Mouse (Mus musculus) ES-Bruce4 (cell line): ENCODE measurements around the gene C1rb. TPM values are rescaled to one million over a fixed set of nuclear protein-coding genes. Genes with fewer than 3 reads are reported as not detected.
"Not testable (repeated sequence)": the region's sequence is repeated elsewhere in the genome, so short reads cannot be mapped to it uniquely, and the experiment has no call there.

Experiments
- H3K27ac ChIP-seq: 2 replicates; pipeline ENCODE4 v1.5.1; 2012; ENCODE audit warnings: low read length, inconsistent platforms; ENCODE audit not compliant: insufficient read depth
- H3K27me3 ChIP-seq: 2 replicates; pipeline ENCODE4 v1.6.1; 2012; ENCODE audit warnings: mild to moderate bottlenecking, low read length, inconsistent platforms; ENCODE audit not compliant: control insufficient read depth, poor library complexity, insufficient read depth, severe bottlenecking
- H3K36me3 ChIP-seq: 2 replicates; pipeline ENCODE4 v1.6.1; 2012; ENCODE audit warnings: inconsistent platforms, mild to moderate bottlenecking, low read length, moderate library complexity; ENCODE audit not compliant: control insufficient read depth, poor library complexity, insufficient read depth, severe bottlenecking
- H3K4me1 ChIP-seq: one replicate; pipeline ENCODE4 v1.8.1; 2011; ENCODE audit warnings: low read length; ENCODE audit not compliant: control insufficient read depth, insufficient read depth
- H3K4me3 ChIP-seq: 2 replicates; pipeline ENCODE4 v1.5.1; 2011; ENCODE audit warnings: low read depth, mild to moderate bottlenecking, low read length
- H3K9ac ChIP-seq: 2 replicates; pipeline ENCODE4 v1.6.1; 2012; ENCODE audit warnings: low read depth, mild to moderate bottlenecking, inconsistent platforms; ENCODE audit not compliant: poor library complexity, severe bottlenecking
- H3K9me3 ChIP-seq: replicated peaks from 2 replicates; pipeline ENCODE4 v1.6.1; 2012; ENCODE audit warnings: mild to moderate bottlenecking, low read length, inconsistent platforms; ENCODE audit not compliant: control insufficient read depth, poor library complexity, insufficient read depth, severe bottlenecking
- CTCF ChIP-seq: IDR thresholded peaks from one replicate; pipeline ENCODE4 v1.8.1; 2011; ENCODE audit warnings: low read depth, low read length
- EP300 ChIP-seq: IDR thresholded peaks from 2 replicates; pipeline ENCODE4 v1.6.1; 2011; ENCODE audit warnings: low read depth, low read length; ENCODE audit not compliant: insufficient read depth
- POLR2A ChIP-seq: IDR thresholded peaks from one replicate; pipeline ENCODE4 v1.8.1; 2011; ENCODE audit warnings: low read length; ENCODE audit not compliant: insufficient read depth
- polyA plus RNA-seq: library from polyadenylated mRNA; stranded (reverse); fragments of >200 nt; gene quantifications from 2 replicates; pipeline ENCODE4 v1.2.4, GENCODE M21; 2011; ENCODE audit warnings: low read depth; ENCODE audit not compliant: missing spikeins, insufficient read depth, insufficient read length

C1rb gene
- polyA plus RNA-seq, 1 experiment, result not detected

- Histone ChIP-seq H3K9me3 (peaks cover 14% of the 10 kb centered on the region), H3K4me3 (no peak overlapping the region), H3K27me3 (no peaks in the 10 kb centered on the region), H3K36me3 (no peaks in the 10 kb centered on the region), H3K9ac (no peak overlapping the region), H3K4me1 (no peaks in the 10 kb centered on the region), H3K27ac (no peak overlapping the region)
- no peak for TF ChIP-seq EP300
- TF ChIP-seq CTCF, result no peak
These were observed 22.1 kb downstream of the C1rb start for GRCm38 (mm10) chr6:124592186-124592700.

- TF ChIP-seq POLR2A, result no peak
- TF ChIP-seq EP300, result no peak
- TF ChIP-seq CTCF, result no peak
- Histone ChIP-seq H3K27ac (no peak overlapping the region), H3K9me3 (peaks cover 14% of the 10 kb centered on the region), H3K27me3 (no peaks in the 10 kb centered on the region), H3K9ac (no peak overlapping the region), H3K36me3 (no peaks in the 10 kb centered on the region), H3K4me1 (no peaks in the 10 kb centered on the region), H3K4me3 (no peak overlapping the region)
These were observed 23.0 kb downstream of the C1rb start for GRCm38 (mm10) chr6:124593121-124593520.

GRCm38 (mm10) chr6:124602031-124602430, 31.9 kb downstream of the C1rb start:
- TF ChIP-seq EP300, result no peak
- TF ChIP-seq CTCF, result no peak
- TF ChIP-seq POLR2A, result no peak
- H3K4me1 ChIP-seq, result no peaks in the 10 kb centered on the region
- no peaks in the 10 kb centered on the region for H3K27me3 ChIP-seq

GRCm38 (mm10) chr6:124625612-124626011, 55.5 kb downstream of the C1rb start:
- no peak overlapping the region for H3K27ac ChIP-seq
- H3K4me3 ChIP-seq, result no peak overlapping the region
- TF ChIP-seq POLR2A (no peak), EP300 (no peak)
- no peaks in the 10 kb centered on the region for H3K36me3 ChIP-seq
- no peaks in the 10 kb centered on the region for H3K4me1 ChIP-seq
- H3K9ac ChIP-seq, result no peak overlapping the region
- peaks cover 6% of the 10 kb centered on the region for H3K9me3 ChIP-seq
- H3K27me3 ChIP-seq, result no peaks in the 10 kb centered on the region

More at GRCm38 (mm10) chr6:124602031-124602430, 31.9 kb downstream of the C1rb start:
- no peak overlapping the region for H3K27ac ChIP-seq
- H3K9me3 ChIP-seq, result peaks cover 17% of the 10 kb centered on the region
- no peaks in the 10 kb centered on the region for H3K36me3 ChIP-seq
- no peak overlapping the region for H3K4me3 ChIP-seq
- H3K9ac ChIP-seq, result no peak overlapping the region

- H3K4me1 ChIP-seq, H3K4me3 ChIP-seq, H3K36me3 ChIP-seq, H3K27me3 ChIP-seq, H3K9me3 ChIP-seq, H3K9ac ChIP-seq, H3K27ac ChIP-seq: not testable (repeated sequence)
These were observed 56.1 kb downstream of the C1rb start for GRCm38 (mm10) chr6:124626184-124626583.

GRCm38 (mm10) chr6:124630763-124631162, 60.7 kb downstream of the C1rb start:
- no peaks in the 10 kb centered on the region for H3K4me1 ChIP-seq
- H3K9ac ChIP-seq, result no peak overlapping the region
- H3K9me3 ChIP-seq, result no peaks in the 10 kb centered on the region
- H3K4me3 ChIP-seq, result no peak overlapping the region
- H3K36me3 ChIP-seq, result no peaks in the 10 kb centered on the region
- no peak overlapping the region for H3K27ac ChIP-seq
- TF ChIP-seq POLR2A (no peak), EP300 (no peak), CTCF (no peak)
- H3K27me3 ChIP-seq, result no peaks in the 10 kb centered on the region

Other genes starting within 250 kb of the C1rb start
- 31.0 and 31.4 TPM in 2 replicates for gene Pex5, start 155.2 kb upstream of the C1rb start, polyA plus RNA-seq
- 17.1 and 25.6 TPM in 2 replicates for gene Clstn3, start 105.5 kb upstream of the C1rb start, polyA plus RNA-seq
- gene C1rl, start 77.2 kb upstream of the C1rb start, polyA plus RNA-seq, result 0.79 and 1.3 TPM in 2 replicates
- 0.27 TPM in 1 of 2 replicates, not detected in the other for gene C1ra, start 57.9 kb upstream of the C1rb start, polyA plus RNA-seq
- 3.4 and 3.9 TPM in 2 replicates for gene C1s1, start 27.9 kb upstream of the C1rb start, polyA plus RNA-seq
- 0.49 TPM in 1 of 2 replicates, not detected in the other for gene C1s2, start 65.8 kb downstream of the C1rb start, polyA plus RNA-seq
- 69.3 and 73.8 TPM in 2 replicates for gene Lpcat3, start 92.7 kb downstream of the C1rb start, polyA plus RNA-seq
- 118 TPM in 2 replicates for gene Emg1, start 141.9 kb downstream of the C1rb start, polyA plus RNA-seq
- gene Phb2, start 142.0 kb downstream of the C1rb start, polyA plus RNA-seq, result 329 and 331 TPM in 2 replicates
- gene Ptpn6, start 168.4 kb downstream of the C1rb start, polyA plus RNA-seq, result 15.4 and 32.3 TPM in 2 replicates
- gene Grcc10, start 171.1 kb downstream of the C1rb start, polyA plus RNA-seq, result 93.5 and 105 TPM in 2 replicates
- 0.59 TPM in 1 of 2 replicates, not detected in the other for gene Gm45234, start 185.7 kb downstream of the C1rb start, polyA plus RNA-seq
- gene Atn1, start 186.2 kb downstream of the C1rb start, polyA plus RNA-seq, result 32.0 and 35.2 TPM in 2 replicates
- 7.4 and 8.3 TPM in 2 replicates for gene Eno2, start 199.4 kb downstream of the C1rb start, polyA plus RNA-seq
- gene Lrrc23, start 209.4 kb downstream of the C1rb start, polyA plus RNA-seq, result 0.84 TPM in 1 of 2 replicates, not detected in the other
- 4.6 and 5.4 TPM in 2 replicates for gene Spsb2, start 238.4 kb downstream of the C1rb start, polyA plus RNA-seq
- 377 and 389 TPM in 2 replicates for gene Tpi1, start 244.0 kb downstream of the C1rb start, polyA plus RNA-seq